Mouse (Mus musculus) MN1 (cell line): Measurements from ENCODE around the gene H2al2c.
"Not testable (repeated sequence)": the region's sequence is repeated elsewhere in the genome, so short reads cannot be mapped to it uniquely, and the experiment has no call there.

ENCODE experiments used
- DNase-seq: peaks from one replicate; pipeline ENCODE4 v3.0.0-alpha.2; 2016; ENCODE audit warnings: low spot score

H2al2c gene

GRCm38 (mm10) chrY:2598799-2599198 is at the start of gene H2al2c:
Gene H2al2c, plus strand, starts transcription at chrY:2599099.
- DNase-seq: not testable (repeated sequence)
